ENCODE assay signal across 30 mouse cellular contexts in genomic region chr10:58585427-58586223, GRCm38 (mm10).
DNase-seq lines count a peak whose midpoint lies in the region; ATAC-seq and TF ChIP-seq lines count a peak whose summit lies in the region.
"Had no signal": no experiment of that assay in that cellular context is flagged by ENCODE, and none has a peak within 500 bp of the region (broad histone marks: within the 10 kb centered on the region; RNA-seq: fewer than 3 reads in every experiment).

No protein-coding gene starts in this region.

- H3K36me3 ChIP-seq in kidney, embryonic 16.5 days (ENCODE audit: insufficient read depth, low read length), result no peaks in the 10 kb centered on the region
- H3K36me3 ChIP-seq in lung, embryonic 15.5 days, result no peaks in the 10 kb centered on the region
- H3K36me3 ChIP-seq in midbrain, embryonic 11.5 days (ENCODE audit: control insufficient read depth, insufficient read depth, low read length), result no peaks in the 10 kb centered on the region
- no peaks in the 10 kb centered on the region for H3K36me3 ChIP-seq in midbrain, postnatal 0 days (ENCODE audit: insufficient read depth, low read length)
- H3K36me3 ChIP-seq: embryonic facial prominence, embryonic 10.5 days; embryonic facial prominence, embryonic 13.5 days; forebrain, embryonic 10.5 days; heart, embryonic 10.5 days; heart, embryonic 13.5 days had no signal

- no peak overlapping the region for H3K9ac ChIP-seq in kidney, embryonic 16.5 days (replicated peaks; ENCODE audit: low read length)
- no peak overlapping the region for H3K9ac ChIP-seq in lung, embryonic 15.5 days
- H3K9ac ChIP-seq in midbrain, embryonic 11.5 days (ENCODE audit: low read length), result no peak overlapping the region
- H3K9ac ChIP-seq in midbrain, postnatal 0 days (replicated peaks; ENCODE audit: low read length, poor library complexity, severe bottlenecking), result no peak overlapping the region
- H3K9ac ChIP-seq: embryonic facial prominence, embryonic 13.5 days; forebrain, embryonic 13.5 days; heart, embryonic 13.5 days; hindbrain, embryonic 14.5 days had no signal

- ATAC-seq in kidney, embryonic 16.5 days (ENCODE audit: low FRiP score, low TSS enrichment), result peak; percentile 31; the same call in 1 of the 2 replicates
- ATAC-seq in lung, embryonic 15.5 days (ENCODE audit: borderline replicate concordance, extremely low read depth, low FRiP score, low TSS enrichment), result peak; percentile 70; the same call in 1 of the 2 replicates
- no peak for ATAC-seq in midbrain, embryonic 11.5 days (ENCODE audit: low FRiP score)
- ATAC-seq in midbrain, postnatal 0 days (ENCODE audit: low FRiP score), result no peak
- ATAC-seq: activated CD4-positive, CD25-positive, alpha-beta regulatory T cell, adult 4 months; CD4-positive, CD25-positive, alpha-beta regulatory T cell, adult 4 months; forebrain, embryonic 13.5 days; forebrain, embryonic 16.5 days had no signal

- no peaks in the 10 kb centered on the region for H3K4me1 ChIP-seq in kidney, embryonic 16.5 days (ENCODE audit: insufficient read depth, low read length)
- peaks cover 5% of the 10 kb centered on the region; the same call in 1 of the 2 replicates for H3K4me1 ChIP-seq in lung, embryonic 15.5 days
- H3K4me1 ChIP-seq in midbrain, embryonic 11.5 days (ENCODE audit: control insufficient read depth, insufficient read depth, low read length), result no peaks in the 10 kb centered on the region
- H3K4me1 ChIP-seq in midbrain, postnatal 0 days (ENCODE audit: insufficient read depth, low read length), result no peaks in the 10 kb centered on the region
- H3K4me1 ChIP-seq: embryonic facial prominence, embryonic 13.5 days; forebrain, embryonic 13.5 days; heart, embryonic 10.5 days; heart, embryonic 13.5 days had no signal

- DNase-seq in kidney, adult 9 months, result no peak
- DNase-seq in lung, postnatal 10 days, result no peak
- DNase-seq in midbrain, embryonic 11.5 days (ENCODE audit: low spot score, missing footprints), result peak; percentile 81
- DNase-seq in midbrain, postnatal 0 days (ENCODE audit: low spot score), result no peak
- no peak for DNase-seq in right cerebral cortex, postnatal 14 days
- DNase-seq: adrenal gland, adult 8-10 months; adrenal gland, postnatal 25 days; cerebellum, adult 11-12 months; cerebellum, adult 8-10 months; cerebellum, postnatal 10 days; cerebellum, postnatal 36 days; embryo, embryonic 11 days; gastrocnemius, postnatal 10 days; gastrocnemius, postnatal 36 days; heart, adult 2 months; heart, postnatal 14 days; heart, postnatal 4 days had no signal

- TF ChIP-seq CTCF in midbrain, postnatal 0 days (IDR thresholded peaks at IDR 0.05), result no peak

- H3K27me3 ChIP-seq in kidney, embryonic 16.5 days (ENCODE audit: insufficient read depth, low read length), result no peaks in the 10 kb centered on the region
- no peaks in the 10 kb centered on the region for H3K27me3 ChIP-seq in lung, embryonic 15.5 days
- H3K27me3 ChIP-seq in midbrain, embryonic 11.5 days (ENCODE audit: control insufficient read depth, insufficient read depth, low read length), result no peaks in the 10 kb centered on the region
- H3K27me3 ChIP-seq in midbrain, postnatal 0 days (ENCODE audit: insufficient read depth, low read length), result no peaks in the 10 kb centered on the region
- H3K27me3 ChIP-seq: embryonic facial prominence, embryonic 13.5 days; forebrain, embryonic 13.5 days; heart, embryonic 13.5 days had no signal

- 55% methylated on average over 5 of the region's 5 CpGs for WGBS in kidney, embryonic 16.5 days
- WGBS in lung, embryonic 15.5 days, result 27% methylated on average over 5 of the region's 5 CpGs
- 76% methylated on average over 5 of the region's 5 CpGs for WGBS in midbrain, embryonic 11.5 days
- WGBS in midbrain, postnatal 0 days, result 80% methylated on average over 5 of the region's 5 CpGs

- H3K4me2 ChIP-seq in kidney, embryonic 16.5 days (replicated peaks; ENCODE audit: low read depth, low read length), result no peak overlapping the region
- H3K4me2 ChIP-seq in lung, embryonic 15.5 days, result no peak overlapping the region
- H3K4me2 ChIP-seq in midbrain, embryonic 11.5 days, result no peak overlapping the region
- H3K4me2 ChIP-seq in midbrain, postnatal 0 days (ENCODE audit: low read depth, low read length, poor library complexity, severe bottlenecking), result no peak overlapping the region
- H3K4me2 ChIP-seq: embryonic facial prominence, embryonic 13.5 days; forebrain, embryonic 13.5 days; heart, embryonic 13.5 days; hindbrain, embryonic 14.5 days had no signal

- no peak overlapping the region for H3K4me3 ChIP-seq in kidney, embryonic 16.5 days (ENCODE audit: low read length)
- H3K4me3 ChIP-seq in lung, embryonic 15.5 days, result no peak overlapping the region
- no peak overlapping the region for H3K4me3 ChIP-seq in midbrain, embryonic 11.5 days (ENCODE audit: low read depth, low read length)
- H3K4me3 ChIP-seq in midbrain, postnatal 0 days (ENCODE audit: low read depth, low read length), result no peak overlapping the region
- H3K4me3 ChIP-seq: embryonic facial prominence, embryonic 10.5 days; embryonic facial prominence, embryonic 13.5 days; erythroblast, embryonic 14.5 days; forebrain, embryonic 10.5 days; forebrain, embryonic 13.5 days; heart, adult 2 months; heart, embryonic 10.5 days; heart, embryonic 13.5 days had no signal

- no peaks in the 10 kb centered on the region for H3K9me3 ChIP-seq in kidney, embryonic 16.5 days (ENCODE audit: low read length)
- no peaks in the 10 kb centered on the region for H3K9me3 ChIP-seq in lung, embryonic 15.5 days
- no peaks in the 10 kb centered on the region for H3K9me3 ChIP-seq in midbrain, embryonic 11.5 days (ENCODE audit: control insufficient read depth, low read length)
- H3K9me3 ChIP-seq in midbrain, postnatal 0 days (ENCODE audit: low read length), result 0 out of 2 replicates have a peak, but pooled peaks cover 4% of the 10 kb centered on the region
- H3K9me3 ChIP-seq: embryonic facial prominence, embryonic 10.5 days; forebrain, embryonic 13.5 days; heart, embryonic 10.5 days had no signal

- H3K27ac ChIP-seq in kidney, embryonic 16.5 days (ENCODE audit: low read length), result no peak overlapping the region; the same call in 1 of the 2 replicates
- H3K27ac ChIP-seq in lung, embryonic 15.5 days, result peak overlapping the region; percentile 83
- H3K27ac ChIP-seq in midbrain, embryonic 11.5 days (ENCODE audit: low read depth, low read length), result no peak overlapping the region
- H3K27ac ChIP-seq in midbrain, postnatal 0 days (ENCODE audit: low read depth, low read length), result no peak overlapping the region
- H3K27ac ChIP-seq: embryonic facial prominence, embryonic 10.5 days; embryonic facial prominence, embryonic 13.5 days; forebrain, embryonic 10.5 days; forebrain, embryonic 13.5 days; heart, adult 2 months; heart, embryonic 10.5 days; heart, embryonic 13.5 days; hindbrain, embryonic 14.5 days had no signal

Comparison
In these comparisons a context has a peak if more than half of its experiments do, and no peak if none do; other contexts are left out.
1. ATAC-seq: peak in kidney, embryonic 16.5 days (single experiment) and lung, embryonic 15.5 days (single experiment); none in midbrain, embryonic 11.5 days (single experiment) and midbrain, postnatal 0 days (single experiment).